Mouse (Mus musculus): Measurements from ENCODE around the gene Tshr. TPM values are rescaled to one million over a fixed set of nuclear protein-coding genes. Genes with fewer than 3 reads are reported as not detected.
"Not testable (repeated sequence)": the region's sequence is repeated elsewhere in the genome, so short reads cannot be mapped to it uniquely, and the experiment has no call there.

Gene Tshr
- total RNA-seq, 2 experiments from 2014 or later = 0.97 to 1.6 TPM

- no peak for ATAC-seq (replicated peaks; ENCODE audit: poor library complexity, severe bottlenecking)
Measured at GRCm38 (mm10) chr12:91495497-91496225, 111.3 kb downstream of the Tshr start.

- ATAC-seq (replicated peaks; ENCODE audit: poor library complexity, severe bottlenecking) = no peak
Measured at GRCm38 (mm10) chr12:91496226-91496558, 111.8 kb downstream of the Tshr start.

GRCm38 (mm10) chr12:91500475-91500874 is 116.1 kb downstream of the Tshr start:
- no peak for ATAC-seq (replicated peaks; ENCODE audit: poor library complexity, severe bottlenecking)

- ATAC-seq (replicated peaks; ENCODE audit: poor library complexity, severe bottlenecking) = no peak
Measured at GRCm38 (mm10) chr12:91511766-91512165, 127.4 kb downstream of the Tshr start.

GRCm38 (mm10) chr12:91513980-91514379 is 129.6 kb downstream of the Tshr start:
- no peak for ATAC-seq (replicated peaks; ENCODE audit: poor library complexity, severe bottlenecking)

- no peak for ATAC-seq (replicated peaks; ENCODE audit: poor library complexity, severe bottlenecking)
Measured at GRCm38 (mm10) chr12:91517808-91518207, 133.4 kb downstream of the Tshr start.

GRCm38 (mm10) chr12:91523626-91524025 is 139.3 kb downstream of the Tshr start:
- no peak for ATAC-seq (replicated peaks; ENCODE audit: poor library complexity, severe bottlenecking)

GRCm38 (mm10) chr12:91534514-91534913 is 150.2 kb downstream of the Tshr start:
- peak; percentile 93 for ATAC-seq (replicated peaks; ENCODE audit: poor library complexity, severe bottlenecking)

GRCm38 (mm10) chr12:91540202-91540601 is 155.8 kb downstream of the Tshr start:
- ATAC-seq (replicated peaks; ENCODE audit: poor library complexity, severe bottlenecking) = no peak

- no peak for ATAC-seq (replicated peaks; ENCODE audit: poor library complexity, severe bottlenecking)
Measured at GRCm38 (mm10) chr12:91549471-91549870, 165.1 kb downstream of the Tshr start.

- no peak for ATAC-seq (replicated peaks; ENCODE audit: poor library complexity, severe bottlenecking)
Measured at GRCm38 (mm10) chr12:91551773-91552526, 167.6 kb downstream of the Tshr start.

- ATAC-seq (replicated peaks; ENCODE audit: poor library complexity, severe bottlenecking) = not testable (repeated sequence)
Measured at GRCm38 (mm10) chr12:91557358-91558005, 173.1 kb downstream of the Tshr start.

- not testable (repeated sequence) for ATAC-seq (replicated peaks; ENCODE audit: poor library complexity, severe bottlenecking)
Measured at GRCm38 (mm10) chr12:91558152-91558551, 173.8 kb downstream of the Tshr start.

- no peak for ATAC-seq (replicated peaks; ENCODE audit: poor library complexity, severe bottlenecking)
Measured at GRCm38 (mm10) chr12:91567145-91567544, 182.8 kb downstream of the Tshr start.

- ATAC-seq (replicated peaks; ENCODE audit: poor library complexity, severe bottlenecking) = no peak
Measured at GRCm38 (mm10) chr12:91569255-91569654, 184.9 kb downstream of the Tshr start.

- ATAC-seq (replicated peaks; ENCODE audit: poor library complexity, severe bottlenecking) = no peak
Measured at GRCm38 (mm10) chr12:91571708-91572107, 187.3 kb downstream of the Tshr start.

- no peak for ATAC-seq (replicated peaks; ENCODE audit: poor library complexity, severe bottlenecking)
Measured at GRCm38 (mm10) chr12:91579665-91580064, 195.3 kb downstream of the Tshr start.

GRCm38 (mm10) chr12:91581204-91582070 is 197.1 kb downstream of the Tshr start:
- ATAC-seq (replicated peaks; ENCODE audit: poor library complexity, severe bottlenecking) = peak; percentile 75

- no peak for ATAC-seq (replicated peaks; ENCODE audit: poor library complexity, severe bottlenecking)
Measured at GRCm38 (mm10) chr12:91582362-91583002, 198.1 kb downstream of the Tshr start.

GRCm38 (mm10) chr12:91583409-91583808 is 199.0 kb downstream of the Tshr start:
- ATAC-seq (replicated peaks; ENCODE audit: poor library complexity, severe bottlenecking) = no peak
